Mouse (Mus musculus): ENCODE results near the gene Larp4b. TPM values are rescaled to one million over a fixed set of nuclear protein-coding genes. Genes with fewer than 3 reads are reported as not detected.

The Larp4b gene
- total RNA-seq, 2 experiments from 2014 or later: 72.7 to 76.8 TPM

- DNase-seq (ENCODE audit: low spot score in 2 of 2): peak in 1 of 2 experiments; percentile 14
- Histone ChIP-seq H3K27ac (peak overlapping the region; percentile 93), H3K4me3 (peak overlapping the region; percentile 90)
- TF ChIP-seq CTCF (conservative IDR thresholded peaks at IDR 0.05): no peak
Observed at GRCm38 (mm10) chr13:9094186-9094980, 702 bp downstream of the Larp4b start.

GRCm38 (mm10) chr13:9099289-9099688, 5.6 kb downstream of the Larp4b start:
- TF ChIP-seq CTCF (conservative IDR thresholded peaks at IDR 0.05): no peak
- no peak overlapping the region for H3K27ac ChIP-seq
- H3K4me3 ChIP-seq: no peak overlapping the region
- no peak for DNase-seq (ENCODE audit: low spot score in 2 of 2)

GRCm38 (mm10) chr13:9100517-9100916, 6.8 kb downstream of the Larp4b start:
- DNase-seq (ENCODE audit: low spot score in 2 of 2): no peak
- TF ChIP-seq CTCF (conservative IDR thresholded peaks at IDR 0.05): no peak
- no peak overlapping the region for H3K27ac ChIP-seq
- no peak overlapping the region for H3K4me3 ChIP-seq

- DNase-seq (ENCODE audit: low spot score in 2 of 2): no peak
- H3K4me3 ChIP-seq: no peak overlapping the region
- TF ChIP-seq CTCF (conservative IDR thresholded peaks at IDR 0.05): no peak
- H3K27ac ChIP-seq: no peak overlapping the region
Observed at GRCm38 (mm10) chr13:9106246-9106645, 12.6 kb downstream of the Larp4b start.

- no peak overlapping the region for H3K4me3 ChIP-seq
- H3K27ac ChIP-seq: no peak overlapping the region
- TF ChIP-seq CTCF (conservative IDR thresholded peaks at IDR 0.05): no peak
- DNase-seq (ENCODE audit: low spot score in 2 of 2): no peak
Observed at GRCm38 (mm10) chr13:9106992-9107858, 13.5 kb downstream of the Larp4b start.

- no peak for TF ChIP-seq CTCF (conservative IDR thresholded peaks at IDR 0.05)
- H3K27ac ChIP-seq: no peak overlapping the region
- DNase-seq (ENCODE audit: low spot score in 2 of 2): no peak
- no peak overlapping the region for H3K4me3 ChIP-seq
Observed at GRCm38 (mm10) chr13:9113735-9114134, 20.1 kb downstream of the Larp4b start.

- Histone ChIP-seq H3K4me3 (no peak overlapping the region), H3K27ac (no peak overlapping the region)
- TF ChIP-seq CTCF (conservative IDR thresholded peaks at IDR 0.05): no peak
- no peak for DNase-seq (ENCODE audit: low spot score in 2 of 2)
Observed at GRCm38 (mm10) chr13:9120835-9121542, 27.3 kb downstream of the Larp4b start.

- Histone ChIP-seq H3K27ac (0 out of 2 replicates have a peak overlapping the region, but pooled peaks have one; percentile 7), H3K4me3 (no peak overlapping the region)
- TF ChIP-seq CTCF (conservative IDR thresholded peaks at IDR 0.05): no peak
- DNase-seq (ENCODE audit: low spot score in 2 of 2): no peak
Observed at GRCm38 (mm10) chr13:9122045-9122444, 28.4 kb downstream of the Larp4b start.

GRCm38 (mm10) chr13:9125193-9125592, 31.5 kb downstream of the Larp4b start:
- no peak for DNase-seq (ENCODE audit: low spot score in 2 of 2)
- Histone ChIP-seq H3K4me3 (no peak overlapping the region), H3K27ac (no peak overlapping the region)
- TF ChIP-seq CTCF (conservative IDR thresholded peaks at IDR 0.05): no peak

GRCm38 (mm10) chr13:9127715-9128114, 34.0 kb downstream of the Larp4b start:
- Histone ChIP-seq H3K27ac (no peak overlapping the region), H3K4me3 (no peak overlapping the region)
- no peak for TF ChIP-seq CTCF (conservative IDR thresholded peaks at IDR 0.05)
- DNase-seq (ENCODE audit: low spot score in 2 of 2): no peak

- H3K27ac ChIP-seq: peak overlapping the region; percentile 12; the same call in 1 of the 2 replicates
- no peak for DNase-seq (ENCODE audit: low spot score in 2 of 2)
- H3K4me3 ChIP-seq: no peak overlapping the region
- TF ChIP-seq CTCF (conservative IDR thresholded peaks at IDR 0.05): no peak
Observed at GRCm38 (mm10) chr13:9128707-9129314, 35.1 kb downstream of the Larp4b start.

GRCm38 (mm10) chr13:9134421-9134820, 40.7 kb downstream of the Larp4b start:
- no peak overlapping the region for H3K4me3 ChIP-seq
- H3K27ac ChIP-seq: no peak overlapping the region
- DNase-seq (ENCODE audit: low spot score in 2 of 2): no peak
- TF ChIP-seq CTCF (conservative IDR thresholded peaks at IDR 0.05): no peak

All from layer of hippocampus, adult 2 months (tissue).